Mouse (Mus musculus) stomach, postnatal 0 days (tissue): ENCODE measurements around the gene Esm1. TPM values are rescaled to one million over a fixed set of nuclear protein-coding genes. Genes with fewer than 3 reads are reported as not detected.

ENCODE experiments used
- ATAC-seq: fragments of 200-750 bp; cut with Nextera tagmentation; 2 replicates; pipeline ENCODE4 v1.8.0; 2017; ENCODE audit not compliant: low FRiP score, low TSS enrichment
- DNase-seq: peaks from one replicate; pipeline ENCODE4 v3.0.0-alpha.2; 2016; ENCODE audit warnings: low spot score
- H3K27ac ChIP-seq: fragments of 300-500 bp; sonication (generic); replicated peaks from 2 replicates; pipeline ENCODE4 v1.5.1; 2014; ENCODE audit warnings: mild to moderate bottlenecking, control low read depth
- H3K27me3 ChIP-seq: fragments of 300-500 bp; sonication (generic); 2 replicates; pipeline ENCODE4 v1.6.1; 2014; ENCODE audit warnings: low read length; ENCODE audit not compliant: control insufficient read depth, insufficient read depth
- H3K36me3 ChIP-seq: fragments of 300-500 bp; sonication (generic); 2 replicates; pipeline ENCODE4 v1.6.1; 2014; ENCODE audit warnings: low read length, mixed read lengths; ENCODE audit not compliant: control insufficient read depth, insufficient read depth
- H3K4me1 ChIP-seq: fragments of 300-500 bp; sonication (generic); replicated peaks from 2 replicates; pipeline ENCODE4 v1.6.1; 2014; ENCODE audit warnings: antibody characterized with exemption; ENCODE audit not compliant: control insufficient read depth, insufficient read depth
- H3K4me2 ChIP-seq: fragments of 300-500 bp; sonication (generic); replicated peaks from 2 replicates; pipeline ENCODE4 v1.6.1; 2014; ENCODE audit warnings: low read depth, mild to moderate bottlenecking, control low read depth, moderate library complexity
- H3K4me3 ChIP-seq: fragments of 300-500 bp; sonication (generic); 2 replicates; pipeline ENCODE4 v1.5.1; 2014; ENCODE audit warnings: low read depth, low read length, control low read depth
- H3K9ac ChIP-seq: fragments of 300-500 bp; sonication (generic); 2 replicates; pipeline ENCODE4 v1.6.1; 2014; ENCODE audit warnings: mild to moderate bottlenecking, low read length, control low read depth, mixed read lengths
- H3K9me3 ChIP-seq: fragments of 300-500 bp; sonication (generic); 2 replicates; pipeline ENCODE4 v1.6.1; 2016; ENCODE audit warnings: low read length; ENCODE audit not compliant: control insufficient read depth
- CTCF ChIP-seq: IDR thresholded peaks from 2 replicates; pipeline ENCODE4 v1.5.1; 2016; ENCODE audit warnings: antibody characterized with exemption, low read depth, mild to moderate bottlenecking, moderate library complexity
- EP300 ChIP-seq: optimal IDR thresholded peaks from 2 replicates; pipeline ENCODE3; 2016; ENCODE audit warnings: antibody characterized with exemption
- WGBS: fragments of 180-500 bp; shearing (Covaris S2); extraction: QIAGEN DNeasy Blood & Tissue Kit; methylation state at CpG from one replicate; pipeline ENCODE4 v1.1.7; 2014; 5-methylcytosine and 5-hydroxymethylcytosine counted together
- polyA plus RNA-seq: library from polyadenylated mRNA; unstranded; fragments of >200 nt; fragmentation: Nextera tagmentation; extraction: Ambion mirVana; gene quantifications from 2 replicates; pipeline ENCODE4 v1.2.1, GENCODE M21; 2015

Gene Esm1
- 0.46 and 0.75 TPM in 2 replicates for polyA plus RNA-seq

GRCm38 (mm10) chr13:113209624-113210023 is at the start of gene Esm1:
Gene Esm1, plus strand, starts transcription at chr13:113209659.
- no peak for ATAC-seq
- Histone ChIP-seq H3K9ac (no peak within 1 kb of the TSS), H3K36me3 (no peaks in the 10 kb centered on the region), H3K4me2 (no peak within 1 kb of the TSS), H3K27me3 (no peaks in the 10 kb centered on the region), H3K9me3 (no peaks in the 10 kb centered on the region), H3K4me1 (0 out of 2 replicates have a peak, but pooled peaks cover 2% of the 10 kb centered on the region), H3K4me3 (no peak within 1 kb of the TSS), H3K27ac (no peak within 1 kb of the TSS)
- no peak for DNase-seq
- 26% methylated on average over 15 of the region's 15 CpGs for WGBS
- TF ChIP-seq CTCF (no peak), EP300 (no peak)

- Histone ChIP-seq H3K4me1 (no peaks in the 10 kb centered on the region), H3K9me3 (no peaks in the 10 kb centered on the region), H3K27ac (no peak overlapping the region), H3K9ac (no peak overlapping the region), H3K4me3 (no peak overlapping the region), H3K4me2 (no peak overlapping the region), H3K36me3 (no peaks in the 10 kb centered on the region), H3K27me3 (no peaks in the 10 kb centered on the region)
- 73% methylated on average over 5 of the region's 5 CpGs for WGBS
- DNase-seq (no peak), ATAC-seq (no peak)
- TF ChIP-seq EP300, result no peak
- no peak for TF ChIP-seq CTCF
These were observed 45.0 kb upstream of the Esm1 start for GRCm38 (mm10) chr13:113164252-113165005.

GRCm38 (mm10) chr13:113168018-113168534 is 41.4 kb upstream of the Esm1 start:
- no peak for ATAC-seq
- DNase-seq, result no peak
- no peak overlapping the region for H3K9ac ChIP-seq
- TF ChIP-seq CTCF (no peak), EP300 (no peak)
- no peaks in the 10 kb centered on the region for H3K9me3 ChIP-seq
- H3K27ac ChIP-seq, result no peak overlapping the region
- H3K27me3 ChIP-seq, result no peaks in the 10 kb centered on the region
- H3K4me3 ChIP-seq, result no peak overlapping the region
- H3K4me1 ChIP-seq, result no peaks in the 10 kb centered on the region
- WGBS, result 63% methylated on average over 9 of the region's 9 CpGs
- H3K36me3 ChIP-seq, result no peaks in the 10 kb centered on the region
- H3K4me2 ChIP-seq, result no peak overlapping the region

DNA sequence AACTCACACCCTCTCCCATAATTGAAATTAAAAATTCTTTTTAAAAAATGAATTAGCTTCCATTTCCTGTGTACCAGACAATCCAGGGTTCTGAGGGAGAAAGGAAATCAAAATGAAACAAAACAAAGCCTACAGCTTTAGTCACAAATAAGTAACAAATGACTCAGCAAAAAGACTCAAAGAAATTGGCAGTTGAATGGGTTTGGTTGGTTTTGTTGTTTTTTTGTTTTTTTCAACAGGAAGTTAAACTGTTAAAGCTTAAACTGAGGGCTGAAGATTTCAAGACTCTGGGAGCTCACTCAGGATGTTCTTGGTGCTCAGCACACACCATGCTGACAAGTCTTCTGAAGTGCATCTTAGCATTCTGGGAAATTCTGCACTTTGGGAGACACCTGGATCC is 39.2 kb upstream of the Esm1 start:
- DNase-seq (no peak), ATAC-seq (no peak)
- Histone ChIP-seq H3K4me1 (no peaks in the 10 kb centered on the region), H3K36me3 (no peaks in the 10 kb centered on the region), H3K4me3 (no peak overlapping the region), H3K9ac (no peak overlapping the region), H3K27me3 (no peaks in the 10 kb centered on the region), H3K4me2 (no peak overlapping the region), H3K27ac (no peak overlapping the region), H3K9me3 (no peaks in the 10 kb centered on the region)
- TF ChIP-seq EP300, result no peak
- no peak for TF ChIP-seq CTCF

DNA sequence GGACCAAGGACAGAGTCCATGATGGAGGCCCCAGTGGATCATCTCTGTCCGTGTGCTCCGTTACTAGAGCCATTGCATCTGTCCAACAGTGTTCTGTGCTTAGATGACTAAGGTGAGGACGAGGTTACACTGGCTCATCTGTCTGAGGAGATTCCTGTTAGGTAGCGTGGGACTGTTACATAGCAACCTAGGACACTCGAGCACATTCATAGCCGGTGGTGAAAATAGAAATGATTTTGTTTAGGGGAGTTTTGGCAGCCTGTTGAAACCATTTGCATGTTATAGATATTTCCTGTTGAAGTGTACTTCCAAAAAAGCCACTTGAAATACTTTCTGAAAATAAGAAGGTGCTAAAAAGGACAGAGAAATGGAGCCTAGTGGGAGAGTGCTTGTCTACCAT is 35.3 kb upstream of the Esm1 start:
- WGBS, result 78% methylated on average over 6 of the region's 6 CpGs
- Histone ChIP-seq H3K27ac (no peak overlapping the region), H3K4me1 (no peaks in the 10 kb centered on the region), H3K36me3 (no peaks in the 10 kb centered on the region), H3K27me3 (no peaks in the 10 kb centered on the region), H3K4me2 (no peak overlapping the region), H3K9me3 (no peaks in the 10 kb centered on the region), H3K9ac (no peak overlapping the region), H3K4me3 (no peak overlapping the region)
- DNase-seq (no peak), ATAC-seq (no peak)
- TF ChIP-seq EP300, result no peak
- no peak for TF ChIP-seq CTCF

- H3K27ac ChIP-seq, result no peak overlapping the region
- TF ChIP-seq CTCF, result no peak
- peak; percentile 41 for TF ChIP-seq EP300
- DNase-seq (no peak), ATAC-seq (peak; percentile 54; the same call in 1 of the 2 replicates)
- H3K4me1 ChIP-seq, result no peaks in the 10 kb centered on the region
- H3K4me3 ChIP-seq, result no peak overlapping the region
- H3K9me3 ChIP-seq, result no peaks in the 10 kb centered on the region
- H3K36me3 ChIP-seq, result no peaks in the 10 kb centered on the region
- H3K9ac ChIP-seq, result no peak overlapping the region
- no peak overlapping the region for H3K4me2 ChIP-seq
- WGBS, result 63% methylated on average over 8 of the region's 8 CpGs
- no peaks in the 10 kb centered on the region for H3K27me3 ChIP-seq
These were observed 26.1 kb upstream of the Esm1 start for GRCm38 (mm10) chr13:113183310-113183709.
